11 mouse cellular contexts compared by ENCODE assay signal in genomic region chr6:117646628-117647027, GRCm38 (mm10).
DNase-seq lines count a peak whose midpoint lies in the region; ATAC-seq and TF ChIP-seq lines count a peak whose summit lies in the region.
"Had no signal": no experiment of that assay in that cellular context is flagged by ENCODE, and none has a peak within 500 bp of the region (broad histone marks: within the 10 kb centered on the region; RNA-seq: fewer than 3 reads in every experiment).

No protein-coding gene starts in this region.

- H3K4me2 ChIP-seq in liver, embryonic 11.5 days = no peak overlapping the region
- H3K4me2 ChIP-seq in heart, postnatal 0 days (ENCODE audit: low read depth, low read length) = no peak overlapping the region
- H3K4me2 ChIP-seq in limb, embryonic 13.5 days (replicated peaks) = no peak overlapping the region

- no peak for TF ChIP-seq EP300 in heart, postnatal 0 days (IDR thresholded peaks at IDR 0.05; ENCODE audit: low read depth)

- H3K4me1 ChIP-seq in liver, embryonic 11.5 days (replicated peaks; ENCODE audit: control insufficient read depth, insufficient read depth, low read length) = no peaks in the 10 kb centered on the region
- no peaks in the 10 kb centered on the region for H3K4me1 ChIP-seq in heart, postnatal 0 days (ENCODE audit: control insufficient read depth, insufficient read depth)
- peaks cover 20% of the 10 kb centered on the region for H3K4me1 ChIP-seq in limb, embryonic 13.5 days
- no peaks in the 10 kb centered on the region for H3K4me1 ChIP-seq in forebrain, embryonic 10.5 days
- H3K4me1 ChIP-seq in kidney, adult 2 months (ENCODE audit: control insufficient read depth, insufficient read depth, low read length) = no peaks in the 10 kb centered on the region

- H3K4me3 ChIP-seq in liver, embryonic 11.5 days (ENCODE audit: low read depth, low read length) = no peak overlapping the region
- no peak overlapping the region for H3K4me3 ChIP-seq in heart, postnatal 0 days (ENCODE audit: low read depth, low read length)
- no peak overlapping the region for H3K4me3 ChIP-seq in limb, embryonic 13.5 days
- H3K4me3 ChIP-seq in forebrain, embryonic 10.5 days = no peak overlapping the region
- H3K4me3 ChIP-seq in kidney, adult 2 months (ENCODE audit: insufficient read depth, low read depth, low read length) = no peak overlapping the region

- H3K36me3 ChIP-seq in liver, embryonic 11.5 days (ENCODE audit: control insufficient read depth, insufficient read depth, low read length) = no peaks in the 10 kb centered on the region
- no peaks in the 10 kb centered on the region for H3K36me3 ChIP-seq in heart, postnatal 0 days (replicated peaks; ENCODE audit: control insufficient read depth, insufficient read depth, low read length)
- H3K36me3 ChIP-seq in limb, embryonic 13.5 days = no peaks in the 10 kb centered on the region
- no peaks in the 10 kb centered on the region for H3K36me3 ChIP-seq in forebrain, embryonic 10.5 days (replicated peaks)
- no peaks in the 10 kb centered on the region for H3K36me3 ChIP-seq in kidney, adult 2 months (ENCODE audit: control insufficient read depth, insufficient read depth, low read length)

- no peaks in the 10 kb centered on the region for H3K27me3 ChIP-seq in liver, embryonic 11.5 days (replicated peaks; ENCODE audit: control insufficient read depth, insufficient read depth, low read length)
- 0 out of 2 replicates have a peak, but pooled peaks cover 3% of the 10 kb centered on the region for H3K27me3 ChIP-seq in heart, postnatal 0 days (ENCODE audit: control insufficient read depth, insufficient read depth, low read length)
- no peaks in the 10 kb centered on the region for H3K27me3 ChIP-seq in limb, embryonic 13.5 days
- no peaks in the 10 kb centered on the region for H3K27me3 ChIP-seq in forebrain, embryonic 10.5 days (ENCODE audit: poor library complexity, severe bottlenecking)
- no peaks in the 10 kb centered on the region for H3K27me3 ChIP-seq in kidney, adult 2 months (replicated peaks; ENCODE audit: control insufficient read depth, insufficient read depth, low read length)

- H3K9me3 ChIP-seq in liver, embryonic 11.5 days (ENCODE audit: control insufficient read depth, low read length) = no peaks in the 10 kb centered on the region
- H3K9me3 ChIP-seq in heart, postnatal 0 days (replicated peaks; ENCODE audit: control insufficient read depth, low read length) = no peaks in the 10 kb centered on the region
- H3K9me3 ChIP-seq in limb, embryonic 13.5 days = no peaks in the 10 kb centered on the region
- no peaks in the 10 kb centered on the region for H3K9me3 ChIP-seq in forebrain, embryonic 10.5 days

- no peak overlapping the region for H3K27ac ChIP-seq in liver, embryonic 11.5 days (ENCODE audit: low read depth, low read length)
- no peak overlapping the region for H3K27ac ChIP-seq in heart, postnatal 0 days (ENCODE audit: low read depth)
- H3K27ac ChIP-seq in limb, embryonic 13.5 days = peak overlapping the region; percentile 48; the same call in 1 of the 2 replicates
- no peak overlapping the region for H3K27ac ChIP-seq in forebrain, embryonic 10.5 days
- H3K27ac ChIP-seq in kidney, adult 2 months (ENCODE audit: insufficient read depth, low read depth, low read length) = no peak overlapping the region

- H3K9ac ChIP-seq in liver, embryonic 11.5 days (ENCODE audit: low read depth, low read length) = no peak overlapping the region
- H3K9ac ChIP-seq in heart, postnatal 0 days (replicated peaks; ENCODE audit: low read depth, low read length) = no peak overlapping the region
- H3K9ac ChIP-seq in limb, embryonic 13.5 days = no peak overlapping the region

- ATAC-seq in liver, embryonic 11.5 days (replicated peaks; ENCODE audit: low FRiP score) = no peak
- no peak for ATAC-seq in heart, postnatal 0 days (ENCODE audit: insufficient read depth, low read depth)
- peak; percentile 61; the same call in 1 of the 2 replicates for ATAC-seq in limb, embryonic 13.5 days (ENCODE audit: low FRiP score, low read depth)

- WGBS in liver, embryonic 11.5 days = 58% methylated on average over 8 of the region's 8 CpGs
- WGBS in heart, postnatal 0 days = 44% methylated on average over 8 of the region's 8 CpGs
- WGBS in limb, embryonic 13.5 days = 26% methylated on average over 8 of the region's 8 CpGs
- WGBS in forebrain, embryonic 10.5 days = 66% methylated on average over 8 of the region's 8 CpGs
- WGBS in kidney, adult 2 months = 87% methylated on average over 8 of the region's 8 CpGs

- TF ChIP-seq POLR2A in kidney, adult 2 months (IDR thresholded peaks at IDR 0.05; ENCODE audit: low read depth, low read length) = no peak

- TF ChIP-seq CTCF in heart, postnatal 0 days (IDR thresholded peaks at IDR 0.05; ENCODE audit: low read depth) = peak; percentile 21
- TF ChIP-seq CTCF in kidney, adult 2 months (conservative IDR thresholded peaks at IDR 0.05; ENCODE audit: insufficient read depth, insufficient read length, low read depth, low read length) = no peak; the same call in 1 of the 2 replicates

- DNase-seq in adrenal gland, postnatal 14 days = peak; percentile 17
- DNase-seq in adrenal gland, adult 2 months = no peak
- DNase-seq in liver = peak; percentile 7
- DNase-seq in liver, embryonic 11.5 days (ENCODE audit: low spot score) = no peak
- DNase-seq in heart, postnatal 0 days (ENCODE audit: low spot score) = peak; percentile 22
- DNase-seq in forebrain, embryonic 10.5 days (ENCODE audit: extremely low spot score, low spot score) = no peak
- no peak for DNase-seq in kidney, adult 2 months
- DNase-seq: cerebellum, adult 9-10 months; gastrocnemius, postnatal 14 days; kidney, adult 18-20 months had no signal

Comparison
In these comparisons a context has a peak if more than half of its experiments do, and no peak if none do; other contexts are left out.
1. DNase-seq: peak in adrenal gland, postnatal 14 days (single experiment), liver (single experiment) and heart, postnatal 0 days (single experiment); none in adrenal gland, adult 2 months (single experiment), liver, embryonic 11.5 days (single experiment), forebrain, embryonic 10.5 days (single experiment) and kidney, adult 2 months (single experiment).